Mouse (Mus musculus) sigmoid colon, adult 10 weeks (tissue): Measurements from ENCODE around the gene Rnf144a. TPM values are rescaled to one million over a fixed set of nuclear protein-coding genes. Genes with fewer than 3 reads are reported as not detected.

Experiments used
- polyA plus RNA-seq: library from polyadenylated mRNA; stranded (reverse); fragments of 350-450 nt; fragmentation: Illumina TruSeq; extraction: RNeasy Lipid Tissue Mini Kit (QIAGEN cat#74804); gene quantifications from one replicate; pipeline ENCODE4 v1.2.3, GENCODE M21; 2014; ENCODE audit warnings: low read depth, low replicate concordance

Gene Rnf144a
- 9.1 TPM for polyA plus RNA-seq

DNA sequence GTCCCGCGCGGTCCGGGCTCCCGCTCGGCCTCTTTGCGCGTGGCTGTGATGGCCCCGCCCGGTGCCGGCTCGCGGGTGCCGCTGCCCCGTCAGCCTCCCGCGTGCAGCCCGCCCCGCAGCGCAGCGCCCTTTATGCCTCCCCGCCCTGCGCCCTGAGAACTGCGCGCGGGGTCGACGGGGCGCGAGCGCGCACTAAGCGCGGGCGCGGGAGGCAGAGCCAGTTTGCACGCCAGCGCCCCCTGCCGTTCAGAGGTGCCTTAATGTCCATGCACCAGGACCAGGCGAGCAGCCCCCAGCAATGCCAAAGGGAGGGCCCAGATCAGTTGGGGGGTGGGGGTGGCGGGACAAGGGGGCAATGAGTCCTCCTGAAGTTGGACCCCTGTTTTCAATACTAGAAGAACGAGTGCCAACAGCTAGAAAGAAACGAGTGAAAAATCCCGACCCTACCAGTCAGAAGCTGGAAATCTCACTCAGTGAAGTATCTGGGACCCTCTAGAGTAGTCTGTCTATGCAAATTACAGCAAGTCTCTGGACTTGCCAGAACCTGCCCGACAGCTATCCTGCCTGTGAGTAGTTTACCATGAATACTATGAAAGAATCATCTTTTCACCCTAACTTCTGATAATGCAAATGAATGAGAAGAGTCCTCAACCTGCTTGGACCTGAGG is at the start of gene Rnf144a:
Gene Rnf144a (minus strand): TSS at position 151 of the 668 bp plus-strand sequence.

DNA sequence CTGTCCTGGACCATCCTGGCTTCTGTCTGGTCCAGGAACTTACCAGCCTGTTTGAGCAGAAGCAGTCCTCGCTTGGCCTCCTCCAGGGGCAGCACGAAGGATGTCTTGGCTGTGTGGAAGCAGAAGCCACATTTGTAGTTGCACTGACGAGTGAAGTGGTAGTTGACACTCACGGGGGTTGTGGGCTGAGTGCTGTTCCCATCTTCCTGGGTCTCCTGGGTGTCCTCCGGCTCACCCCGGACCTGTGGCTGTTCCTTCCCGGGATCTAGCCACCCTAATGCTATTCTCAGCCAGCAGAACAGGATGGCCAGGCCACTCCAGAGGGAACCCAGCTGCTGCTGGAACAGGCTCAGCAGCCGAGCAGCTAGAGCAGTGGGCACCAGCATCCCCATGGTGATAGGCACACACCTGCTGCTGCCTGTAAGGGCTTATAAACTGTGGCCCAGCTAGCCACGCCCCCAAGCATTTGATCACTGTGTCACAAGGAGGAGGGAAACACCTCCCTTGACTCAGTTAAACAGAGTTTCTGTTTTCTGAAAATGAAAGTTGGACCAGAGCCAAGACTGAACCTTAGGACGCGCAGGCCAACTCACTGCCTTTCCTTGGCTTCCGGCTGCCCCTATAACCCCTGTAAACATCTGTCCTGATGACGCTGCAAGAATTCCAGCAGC is 41.1 kb upstream of the Rnf144a start, which contains the start of gene Rsad2:
Gene Rsad2 (minus strand): TSS at position 425 of the 671 bp plus-strand sequence.

Other genes with a start within 250 kb of the Rnf144a start
- gene Rsad2, start 41.2 kb upstream of the Rnf144a start, polyA plus RNA-seq, result 21.5 TPM
- 16.0 TPM for gene Cmpk2, start 54.0 kb upstream of the Rnf144a start, polyA plus RNA-seq